Mouse (Mus musculus) olfactory bulb, adult 2 months (tissue): ENCODE measurements around the gene Rbm47.

Experiments
- CTCF ChIP-seq: fragments of 200-500 bp; IDR thresholded peaks from 2 replicates; pipeline ENCODE4 v1.5.1; 2012; ENCODE audit warnings: low read depth, mild to moderate bottlenecking, low read length, moderate library complexity; ENCODE audit not compliant: insufficient read depth
- POLR2A ChIP-seq: fragments of 200-500 bp; IDR thresholded peaks from 2 replicates; pipeline ENCODE4 v1.6.1; 2012; ENCODE audit warnings: mild to moderate bottlenecking, low read depth, low read length, moderate library complexity; ENCODE audit not compliant: insufficient read depth

DNA sequence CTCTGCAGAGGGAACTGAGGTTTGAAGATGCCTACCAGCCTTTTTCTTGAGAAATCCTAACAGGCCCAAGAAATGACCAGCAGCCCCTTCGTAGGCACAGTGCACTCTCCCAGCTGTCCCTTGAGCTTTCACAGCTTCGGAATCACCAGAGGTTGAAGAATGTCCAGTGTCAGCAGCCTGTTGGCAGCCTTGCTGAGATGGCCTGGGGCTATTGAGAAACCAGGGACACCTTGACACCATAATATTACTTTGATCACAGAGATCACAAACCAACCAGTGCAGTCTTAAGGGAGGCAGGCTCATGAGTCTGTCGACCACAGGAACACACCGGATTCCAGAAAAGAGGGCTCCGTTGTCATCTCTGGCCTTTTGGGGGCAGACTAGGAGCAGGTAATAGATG, 171.7 kb downstream of the Rbm47 start:
- TF ChIP-seq CTCF, result no peak
- no peak for TF ChIP-seq POLR2A
